Mouse (Mus musculus) neural tube, embryonic 13.5 days (tissue): ENCODE measurements around the gene Hspa2. TPM values are rescaled to one million over a fixed set of nuclear protein-coding genes. Genes with fewer than 3 reads are reported as not detected.

Experiments
- ATAC-seq: fragments of 200-750 bp; cut with Nextera tagmentation; 2 replicates; pipeline ENCODE4 v1.8.0; 2017; ENCODE audit warnings: low read depth, mild to moderate bottlenecking, moderate TSS enrichment, moderate library complexity
- H3K27ac ChIP-seq: fragments of 300-500 bp; sonication (generic); replicated peaks from 2 replicates; pipeline ENCODE4 v1.5.1; 2015; ENCODE audit warnings: moderate library complexity, mild to moderate bottlenecking, inconsistent platforms
- H3K27me3 ChIP-seq: fragments of 300-500 bp; sonication (generic); 2 replicates; pipeline ENCODE4 v1.6.1; 2015; ENCODE audit warnings: mild to moderate bottlenecking, inconsistent platforms
- H3K36me3 ChIP-seq: fragments of 300-500 bp; sonication (generic); 2 replicates; pipeline ENCODE4 v1.6.1; 2015; ENCODE audit warnings: mild to moderate bottlenecking, inconsistent platforms
- H3K4me1 ChIP-seq: fragments of 300-500 bp; sonication (generic); replicated peaks from 2 replicates; pipeline ENCODE4 v1.6.1; 2015; ENCODE audit warnings: inconsistent platforms
- H3K4me2 ChIP-seq: fragments of 300-500 bp; sonication (generic); 2 replicates; pipeline ENCODE4 v1.6.1; 2015; ENCODE audit warnings: inconsistent platforms, mild to moderate bottlenecking, moderate library complexity
- H3K4me3 ChIP-seq: fragments of 300-500 bp; sonication (generic); 2 replicates; pipeline ENCODE4 v1.5.1; 2015; ENCODE audit warnings: mild to moderate bottlenecking, inconsistent platforms
- H3K9ac ChIP-seq: fragments of 300-500 bp; sonication (generic); 2 replicates; pipeline ENCODE4 v1.6.1; 2015; ENCODE audit warnings: moderate library complexity, mild to moderate bottlenecking, inconsistent platforms
- H3K9me3 ChIP-seq: fragments of 300-500 bp; sonication (generic); 2 replicates; pipeline ENCODE4 v1.6.1; 2016; ENCODE audit warnings: inconsistent platforms
- WGBS: fragments of 180-500 bp; shearing (Covaris S2); methylation state at CpG from one replicate; pipeline ENCODE4 v1.1.7; 2015; 5-methylcytosine and 5-hydroxymethylcytosine counted together
- polyA plus RNA-seq: library from polyadenylated mRNA; unstranded; fragments of >200 nt; fragmentation: Nextera tagmentation; extraction: Ambion mirVana; gene quantifications from 2 replicates; pipeline ENCODE4 v1.2.1, GENCODE M21; 2015

Gene Hspa2
- 4.6 and 6.1 TPM in 2 replicates for polyA plus RNA-seq

DNA sequence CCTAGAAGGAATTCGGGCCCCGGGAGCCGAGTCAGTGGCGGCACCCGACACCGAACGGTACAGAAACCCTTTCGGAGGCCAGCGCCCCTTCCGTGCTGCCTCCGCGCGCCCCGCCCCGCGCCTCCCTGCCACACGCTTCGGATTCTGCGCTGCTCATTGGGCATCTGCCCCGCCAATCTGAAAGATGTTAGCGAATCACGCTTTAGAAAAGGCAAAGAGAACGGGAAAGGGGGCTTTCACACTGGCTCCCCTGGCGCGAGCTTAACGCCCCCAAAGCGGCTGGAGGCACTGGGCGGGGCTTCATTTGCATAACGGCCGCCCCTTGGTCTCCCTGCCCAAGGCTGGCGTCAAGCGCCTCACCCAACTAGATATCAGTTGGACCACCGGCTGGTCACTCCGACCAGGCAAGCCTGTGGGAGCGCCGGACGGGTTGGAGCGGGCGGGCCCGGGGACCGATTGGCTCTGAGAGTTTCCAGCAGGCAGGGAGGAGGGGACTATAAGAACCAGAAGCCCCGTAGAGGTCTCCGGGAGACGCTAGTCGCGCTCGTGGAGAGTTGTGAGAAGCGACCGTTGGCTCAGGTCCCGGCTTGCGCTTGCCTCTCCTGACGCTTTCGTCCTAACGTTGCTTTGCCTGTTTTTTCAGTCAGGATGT lies at the start of gene Hspa2:
TSS of gene Hspa2 (plus strand) at position 291 of the 652 bp plus-strand sequence.
- peak within 1 kb of the TSS; percentile 77 for H3K4me2 ChIP-seq
- under 1% methylated on average over 53 of the region's 54 CpGs for WGBS
- peaks cover 27% of the 10 kb centered on the region for H3K4me1 ChIP-seq
- no peaks in the 10 kb centered on the region for H3K9me3 ChIP-seq
- peaks cover 62% of the 10 kb centered on the region for H3K27me3 ChIP-seq
- H3K36me3 ChIP-seq, result no peaks in the 10 kb centered on the region
- H3K27ac ChIP-seq, result peak within 1 kb of the TSS; percentile 87
- H3K9ac ChIP-seq, result peak within 1 kb of the TSS; percentile 71
- peak; percentile 98 for ATAC-seq
- peak within 1 kb of the TSS; percentile 57 for H3K4me3 ChIP-seq

DNA sequence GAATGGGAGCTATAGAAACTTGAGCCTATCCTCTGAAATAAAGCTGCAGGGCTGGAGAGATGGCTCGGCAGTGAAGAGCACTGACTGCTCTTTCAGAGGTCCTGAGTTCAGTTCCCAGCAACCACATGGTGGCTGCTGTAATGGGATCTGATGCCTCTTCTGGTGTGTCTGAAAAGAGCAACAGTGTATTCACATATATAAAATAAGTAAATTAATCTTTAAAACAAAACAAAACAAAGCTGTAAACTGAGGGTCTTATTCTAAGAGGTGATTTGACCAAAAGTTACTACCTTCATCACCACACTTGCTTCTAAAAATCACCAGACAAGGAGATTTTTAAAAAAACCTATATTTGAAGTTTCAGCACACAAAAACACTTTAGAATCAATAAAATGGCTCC lies 43.1 kb upstream of the Hspa2 start:
- H3K9me3 ChIP-seq, result no peaks in the 10 kb centered on the region
- no peak overlapping the region for H3K4me3 ChIP-seq
- no peak overlapping the region for H3K27ac ChIP-seq
- no peaks in the 10 kb centered on the region for H3K27me3 ChIP-seq
- H3K36me3 ChIP-seq, result no peaks in the 10 kb centered on the region
- WGBS, result 45% methylated on average over 1 of the region's 1 CpGs
- ATAC-seq, result no peak
- H3K9ac ChIP-seq, result no peak overlapping the region
- peaks cover 8% of the 10 kb centered on the region; the same call in 1 of the 2 replicates for H3K4me1 ChIP-seq
- no peak overlapping the region for H3K4me2 ChIP-seq

DNA sequence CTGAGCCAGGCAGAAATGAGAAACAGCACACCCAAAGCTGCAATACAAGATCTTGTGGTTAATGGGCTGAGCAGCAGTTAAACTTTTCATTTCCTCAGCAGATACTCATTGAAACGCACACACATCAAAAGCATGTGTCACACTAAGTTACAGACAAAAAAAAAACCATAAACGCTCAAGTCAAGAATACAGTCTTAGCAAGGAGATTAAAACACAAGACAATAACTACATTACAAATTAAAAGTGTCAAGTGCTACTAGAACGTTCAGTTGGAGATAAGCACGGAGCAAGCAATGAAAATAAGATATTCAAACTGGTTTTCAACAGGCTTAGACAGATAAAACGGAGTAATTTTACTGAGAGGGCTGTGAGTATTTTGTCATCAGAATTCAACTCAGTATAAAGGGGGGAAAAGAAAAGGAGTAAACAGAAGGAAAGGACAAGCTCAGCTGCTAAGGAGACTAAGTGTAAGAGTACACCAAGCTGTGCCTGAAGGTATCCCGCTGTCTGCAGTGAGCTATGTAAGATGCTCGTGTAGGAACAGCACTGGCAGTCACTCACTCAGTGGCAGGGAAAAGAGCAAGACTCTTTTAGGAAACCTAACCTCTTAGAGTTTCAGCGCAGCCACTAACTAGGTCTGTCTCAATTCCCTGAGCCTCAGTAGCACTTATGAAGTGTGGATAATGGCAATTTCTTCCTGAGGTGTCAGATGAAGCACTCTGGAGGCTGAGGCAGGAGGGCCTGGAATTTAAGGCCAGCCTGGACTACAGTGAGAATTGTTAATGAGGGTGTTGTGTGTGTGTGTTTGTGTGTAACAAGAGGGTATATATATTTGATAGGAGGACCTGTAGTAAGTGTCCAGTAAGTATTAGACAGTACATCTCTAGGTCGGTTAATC lies 42.3 kb upstream of the Hspa2 start:
- Histone ChIP-seq H3K4me1 (peaks cover 14% of the 10 kb centered on the region), H3K9me3 (no peaks in the 10 kb centered on the region), H3K4me3 (no peak overlapping the region), H3K4me2 (no peak overlapping the region), H3K9ac (no peak overlapping the region), H3K36me3 (no peaks in the 10 kb centered on the region), H3K27ac (no peak overlapping the region), H3K27me3 (no peaks in the 10 kb centered on the region)
- no peak for ATAC-seq
- 64% methylated on average over 9 of the region's 9 CpGs for WGBS

DNA sequence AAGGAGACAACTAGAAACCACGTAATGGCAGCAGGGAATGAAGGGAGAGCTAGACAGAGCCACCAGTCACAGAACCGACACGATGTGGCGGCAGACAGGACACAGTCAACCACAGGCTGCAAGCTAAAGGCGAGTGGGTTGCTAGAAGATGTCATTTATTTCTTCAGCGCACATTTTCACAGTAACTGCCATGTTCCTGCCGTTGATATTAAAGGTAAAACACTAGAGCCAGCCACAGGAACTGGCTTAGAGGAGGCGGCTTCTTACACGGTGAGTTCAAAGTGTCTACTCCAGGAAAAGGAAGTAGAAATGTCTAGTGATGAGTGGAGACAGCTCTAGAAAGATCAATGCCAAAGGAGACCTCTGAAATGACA lies 41.7 kb upstream of the Hspa2 start:
- 88% methylated on average over 9 of the region's 9 CpGs for WGBS
- H3K27me3 ChIP-seq, result no peaks in the 10 kb centered on the region
- no peak overlapping the region for H3K9ac ChIP-seq
- no peaks in the 10 kb centered on the region for H3K36me3 ChIP-seq
- peaks cover 21% of the 10 kb centered on the region for H3K4me1 ChIP-seq
- ATAC-seq, result no peak
- H3K9me3 ChIP-seq, result no peaks in the 10 kb centered on the region
- no peak overlapping the region for H3K4me3 ChIP-seq
- H3K4me2 ChIP-seq, result no peak overlapping the region
- no peak overlapping the region for H3K27ac ChIP-seq

DNA sequence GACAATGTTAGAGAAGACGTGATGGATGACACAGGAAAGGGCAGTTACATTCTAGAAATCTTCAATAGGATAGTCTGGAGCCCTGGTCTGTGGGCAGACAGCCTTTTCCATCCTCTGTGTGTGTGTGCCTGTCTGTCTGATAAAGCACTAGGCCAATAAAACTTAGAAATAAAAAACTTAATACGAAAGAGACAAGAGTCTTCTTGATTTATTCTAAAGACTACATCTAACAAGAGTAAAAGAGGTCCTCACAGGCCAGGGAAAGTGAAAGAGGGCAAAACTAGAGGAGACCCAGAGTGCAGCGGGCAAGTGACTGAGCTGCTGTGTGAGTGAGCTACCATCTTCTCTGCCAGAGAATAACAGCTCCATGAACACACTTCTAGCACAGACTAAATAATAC lies 37.7 kb upstream of the Hspa2 start:
- Histone ChIP-seq H3K36me3 (no peaks in the 10 kb centered on the region), H3K4me2 (no peak overlapping the region), H3K27ac (no peak overlapping the region), H3K4me3 (no peak overlapping the region), H3K27me3 (no peaks in the 10 kb centered on the region), H3K9ac (no peak overlapping the region; the same call in 1 of the 2 replicates), H3K9me3 (no peaks in the 10 kb centered on the region), H3K4me1 (peaks cover 36% of the 10 kb centered on the region)
- ATAC-seq, result no peak
- WGBS, result 86% methylated on average over 3 of the region's 3 CpGs

DNA sequence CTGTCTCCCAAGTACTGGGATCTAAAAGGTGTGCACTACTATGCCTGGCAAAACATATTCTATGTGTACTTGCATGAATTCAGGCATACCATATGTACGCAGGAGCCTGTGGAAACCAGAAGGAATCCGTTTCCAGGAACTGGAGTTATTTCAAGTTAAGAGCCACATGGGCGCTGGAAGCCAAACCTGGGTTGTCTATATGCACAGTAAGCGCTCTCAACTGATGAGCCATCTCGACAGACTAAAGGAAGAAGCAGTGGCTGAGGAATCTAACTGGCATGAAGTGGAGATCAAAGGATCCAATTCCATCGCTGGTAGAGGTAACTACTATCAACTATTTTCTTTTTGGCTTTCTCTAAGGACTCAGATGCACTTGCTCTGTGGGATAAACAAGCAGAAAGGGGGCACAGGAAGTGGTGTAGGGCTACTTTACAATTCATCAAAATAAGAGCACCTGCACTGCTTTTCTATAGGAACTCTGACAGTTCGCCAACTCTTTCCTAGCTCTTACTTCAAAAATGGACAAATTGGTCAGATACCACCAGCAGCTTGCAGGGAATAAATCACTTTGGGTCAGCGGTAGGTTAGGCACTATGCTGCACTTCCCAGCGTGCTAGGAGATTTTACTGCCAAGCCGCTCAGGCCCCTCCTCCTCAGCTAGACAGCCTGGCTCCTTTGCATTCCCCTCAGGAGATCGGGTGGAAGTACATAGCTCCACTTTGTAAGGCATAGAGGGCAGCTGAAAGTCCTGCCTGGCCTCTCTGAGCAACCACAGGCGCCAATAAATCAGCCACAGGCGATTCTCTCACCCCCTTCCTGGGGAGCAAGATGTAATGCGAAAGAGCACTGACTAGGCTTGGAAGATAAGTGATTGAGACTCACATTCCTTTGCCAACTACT lies 36.6 kb upstream of the Hspa2 start:
- H3K4me2 ChIP-seq, result peak overlapping the region; percentile 86
- H3K4me1 ChIP-seq, result peaks cover 40% of the 10 kb centered on the region
- 12% methylated on average over 14 of the region's 14 CpGs for WGBS
- peak overlapping the region; percentile 84 for H3K4me3 ChIP-seq
- peak overlapping the region; percentile 98 for H3K27ac ChIP-seq
- H3K9ac ChIP-seq, result peak overlapping the region; percentile 97
- H3K9me3 ChIP-seq, result no peaks in the 10 kb centered on the region
- ATAC-seq, result no peak
- H3K36me3 ChIP-seq, result no peaks in the 10 kb centered on the region
- H3K27me3 ChIP-seq, result no peaks in the 10 kb centered on the region

DNA sequence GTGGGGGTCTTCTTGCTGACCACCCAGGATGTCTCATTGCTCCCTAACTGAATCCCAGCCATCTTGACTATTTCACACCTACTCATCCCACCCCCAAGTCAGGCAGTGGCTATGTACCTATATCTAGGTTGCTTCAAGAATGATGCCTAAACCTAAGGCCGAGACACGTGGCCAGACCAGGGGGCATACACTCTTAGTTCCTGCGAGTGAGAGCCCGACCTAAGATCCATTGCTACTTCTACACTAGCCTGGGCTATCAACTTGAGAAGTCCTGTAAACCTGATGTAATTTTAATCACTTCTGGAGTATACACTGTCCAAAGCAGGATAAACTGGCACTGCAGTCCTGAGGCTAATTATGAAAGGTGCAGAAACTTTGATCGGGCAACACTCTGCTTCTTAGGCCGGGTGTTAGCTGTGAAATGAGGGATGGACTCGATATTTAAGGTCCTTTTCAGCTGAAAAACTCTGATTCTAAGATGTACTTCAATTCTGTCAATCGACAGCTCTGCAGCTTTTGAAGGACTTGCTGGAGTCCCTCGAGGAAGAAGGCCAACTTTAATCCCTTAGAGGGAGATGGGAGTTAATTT lies 35.7 kb upstream of the Hspa2 start:
- no peaks in the 10 kb centered on the region for H3K27me3 ChIP-seq
- ATAC-seq, result no peak
- peak overlapping the region; percentile 98 for H3K27ac ChIP-seq
- peak overlapping the region; percentile 84 for H3K4me3 ChIP-seq
- H3K36me3 ChIP-seq, result no peaks in the 10 kb centered on the region
- peak overlapping the region; percentile 86 for H3K4me2 ChIP-seq
- 8% methylated on average over 9 of the region's 9 CpGs for WGBS
- H3K9me3 ChIP-seq, result no peaks in the 10 kb centered on the region
- peak overlapping the region; percentile 97 for H3K9ac ChIP-seq
- H3K4me1 ChIP-seq, result peaks cover 48% of the 10 kb centered on the region

DNA sequence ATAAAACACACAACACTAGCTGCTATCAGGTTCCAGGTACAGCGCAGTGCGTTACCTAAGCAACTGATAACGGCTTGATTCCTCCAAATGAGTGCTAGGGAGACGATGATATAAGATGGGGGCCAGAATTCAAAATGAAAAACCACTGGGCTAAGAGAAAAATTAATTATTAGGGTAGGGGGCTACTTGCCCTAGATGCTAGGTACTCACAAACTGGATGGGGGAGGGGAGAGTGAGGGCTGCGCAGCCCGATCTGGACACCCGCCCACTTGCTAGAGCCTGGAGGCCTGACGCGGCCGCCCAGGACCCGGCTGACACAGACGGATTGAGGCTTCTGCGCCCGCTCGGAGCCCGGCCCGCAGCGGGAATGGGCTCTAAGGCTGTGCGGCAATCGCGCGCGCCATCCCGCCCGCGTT lies 35.2 kb upstream of the Hspa2 start:
- WGBS, result under 1% methylated on average over 21 of the region's 26 CpGs
- peak; percentile 59 for ATAC-seq

DNA sequence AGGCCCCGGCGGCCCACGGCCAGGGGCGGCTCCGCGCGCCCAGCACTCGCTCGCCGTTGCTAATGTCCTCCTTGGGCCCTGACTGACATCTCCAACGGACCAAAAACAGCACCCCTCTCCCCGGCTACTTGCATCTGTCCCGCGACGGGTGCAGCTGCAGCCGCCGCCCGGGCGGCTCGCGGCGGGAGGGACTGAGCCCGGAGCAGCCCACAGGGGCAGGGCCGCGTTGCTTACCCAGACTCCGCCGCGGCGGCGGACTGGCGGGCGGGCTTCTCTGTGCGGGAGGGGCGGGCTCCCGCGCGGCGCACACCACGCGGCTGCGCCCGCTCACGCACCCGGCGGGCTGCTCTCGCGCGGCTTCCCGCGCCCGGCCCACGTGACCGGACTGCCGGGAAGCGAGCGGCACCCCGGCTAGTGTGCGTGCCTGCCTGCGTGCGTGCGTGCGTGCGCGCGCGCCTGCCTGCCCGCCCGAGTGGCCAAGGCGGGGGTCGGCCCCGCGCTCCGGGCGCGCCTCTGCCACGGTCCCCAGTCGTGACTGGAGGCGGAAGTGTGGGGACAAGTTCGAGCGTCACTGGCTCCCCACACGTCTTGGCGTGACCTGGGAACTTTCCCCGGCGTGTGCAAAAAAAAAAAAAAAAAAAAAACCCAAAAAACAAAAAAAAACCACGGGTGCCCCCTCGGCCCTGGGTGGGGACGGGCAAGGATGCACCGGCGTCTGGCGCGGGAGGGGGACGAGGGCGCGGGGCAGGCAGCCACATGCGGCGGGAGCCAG lies 34.6 kb upstream of the Hspa2 start, which contains the start of gene Zbtb25:
TSS of gene Zbtb25 (minus strand) at position 397 of the 772 bp plus-strand sequence.
- Histone ChIP-seq H3K27ac (peak within 1 kb of the TSS; percentile 98), H3K9me3 (no peaks in the 10 kb centered on the region), H3K4me2 (peak within 1 kb of the TSS; percentile 86), H3K9ac (peak within 1 kb of the TSS; percentile 97), H3K4me1 (peaks cover 54% of the 10 kb centered on the region), H3K36me3 (no peaks in the 10 kb centered on the region), H3K27me3 (no peaks in the 10 kb centered on the region), H3K4me3 (peak within 1 kb of the TSS; percentile 84)
- peak; percentile 83 for ATAC-seq
- WGBS, result under 1% methylated on average over 88 of the region's 96 CpGs

More for the DNA sequence above, 35.2 kb upstream of the Hspa2 start:
- peak overlapping the region; percentile 84 for H3K4me3 ChIP-seq
- no peaks in the 10 kb centered on the region for H3K9me3 ChIP-seq
- H3K27ac ChIP-seq, result peak overlapping the region; percentile 98
- H3K4me2 ChIP-seq, result peak overlapping the region; percentile 86
- H3K36me3 ChIP-seq, result no peaks in the 10 kb centered on the region
- H3K27me3 ChIP-seq, result no peaks in the 10 kb centered on the region
- peaks cover 49% of the 10 kb centered on the region for H3K4me1 ChIP-seq
- H3K9ac ChIP-seq, result peak overlapping the region; percentile 97

DNA sequence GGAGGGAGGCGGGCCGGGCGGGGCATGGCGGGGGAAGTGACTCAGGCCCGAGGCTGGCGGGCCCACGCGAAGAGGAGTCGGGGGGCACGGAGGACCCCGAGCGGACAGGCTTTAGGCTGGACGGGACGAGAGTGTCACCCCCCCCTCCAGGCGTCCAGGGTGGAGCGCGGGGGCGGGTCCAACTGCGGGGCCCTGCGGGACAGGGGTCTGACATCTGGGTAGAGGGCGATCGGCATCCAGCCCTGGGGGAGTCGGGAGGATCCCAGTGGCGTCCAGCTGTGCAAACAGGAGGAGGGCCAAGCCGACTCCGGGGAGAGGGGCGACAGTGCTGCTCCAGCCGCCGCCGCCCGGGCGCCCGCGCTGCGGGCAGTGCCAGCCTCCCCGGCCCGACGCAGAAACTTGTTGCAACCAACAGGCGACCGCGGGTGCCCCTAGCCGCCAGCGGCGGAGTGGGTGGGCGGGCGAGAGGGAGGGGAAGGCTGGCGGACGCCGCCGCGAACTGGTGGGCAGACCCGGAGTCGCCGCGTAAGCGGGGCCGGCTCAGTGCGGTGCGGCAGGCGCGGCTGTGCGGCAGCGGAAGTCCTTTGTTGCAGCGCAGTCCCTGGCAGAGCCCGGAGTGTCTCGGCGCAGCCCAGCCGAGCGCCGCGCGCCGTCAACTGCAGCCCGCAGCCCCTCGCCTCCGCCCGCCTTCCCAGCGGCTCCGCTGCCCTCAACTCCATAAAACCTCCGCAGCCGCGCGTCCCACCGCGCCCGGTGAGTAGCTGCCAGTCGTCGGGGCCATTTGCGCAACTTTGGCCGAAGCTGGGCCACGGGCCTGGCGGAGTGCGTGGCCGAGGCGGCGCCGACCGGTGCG lies 33.8 kb upstream of the Hspa2 start, which contains the start of gene Zbtb1:
TSS of gene Zbtb1 (plus strand) at position 289 of the 853 bp plus-strand sequence.
- under 1% methylated on average over 84 of the region's 99 CpGs for WGBS
- peaks cover 54% of the 10 kb centered on the region for H3K4me1 ChIP-seq
- peak within 1 kb of the TSS; percentile 84 for H3K4me3 ChIP-seq
- no peaks in the 10 kb centered on the region for H3K9me3 ChIP-seq
- no peaks in the 10 kb centered on the region for H3K27me3 ChIP-seq
- H3K4me2 ChIP-seq, result peak within 1 kb of the TSS; percentile 86
- ATAC-seq, result peak; percentile 54
- H3K9ac ChIP-seq, result peak within 1 kb of the TSS; percentile 97
- no peaks in the 10 kb centered on the region for H3K36me3 ChIP-seq
- peak within 1 kb of the TSS; percentile 98 for H3K27ac ChIP-seq
